Mouse (Mus musculus): ENCODE data around the gene Keap1. TPM values are rescaled to one million over a fixed set of nuclear protein-coding genes. Genes with fewer than 3 reads are reported as not detected.

Keap1 gene
- 37.3 TPM for total RNA-seq (2023)

GRCm38 (mm10) chr9:21238733-21239464 lies at the start of gene Keap1:
Keap1 (minus strand) TSS chr9:21239361.

GRCm38 (mm10) chr9:21287571-21288402 lies 48.6 kb upstream of the Keap1 start, which contains the start of gene Kri1:
Kri1 (minus strand) TSS chr9:21287969.

DNA sequence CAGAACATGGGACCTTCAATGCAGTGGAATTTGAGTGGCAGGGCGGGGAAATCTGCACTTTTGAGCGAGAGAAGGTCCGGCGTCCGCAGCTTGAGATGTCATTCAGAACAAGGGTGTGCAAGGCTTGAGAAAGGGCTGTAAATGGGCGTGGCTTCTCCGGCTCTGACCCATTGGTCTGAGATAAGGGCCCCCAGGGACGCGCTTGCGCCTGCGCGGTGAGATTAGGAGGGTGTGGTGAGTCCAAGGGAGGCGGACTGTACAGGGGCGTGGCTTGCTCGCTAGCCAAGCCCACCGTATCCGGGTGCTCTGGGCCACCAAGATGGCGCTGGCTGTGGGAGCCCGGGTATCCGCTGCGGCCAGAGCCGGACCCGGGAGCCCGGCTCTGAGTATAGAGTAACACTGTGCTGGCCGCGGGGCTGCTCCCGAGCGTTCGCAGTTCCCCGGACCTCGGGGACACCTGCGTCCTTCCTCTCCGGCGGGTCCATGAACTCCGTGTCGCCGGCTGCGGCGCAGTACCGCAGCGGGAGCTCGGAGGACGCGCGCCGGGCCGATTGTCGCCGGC lies 25.9 kb upstream of the Keap1 start, which contains the start of gene Atg4d:
Atg4d (plus strand) TSS at position 294 of the 562 bp plus-strand sequence.

DNA sequence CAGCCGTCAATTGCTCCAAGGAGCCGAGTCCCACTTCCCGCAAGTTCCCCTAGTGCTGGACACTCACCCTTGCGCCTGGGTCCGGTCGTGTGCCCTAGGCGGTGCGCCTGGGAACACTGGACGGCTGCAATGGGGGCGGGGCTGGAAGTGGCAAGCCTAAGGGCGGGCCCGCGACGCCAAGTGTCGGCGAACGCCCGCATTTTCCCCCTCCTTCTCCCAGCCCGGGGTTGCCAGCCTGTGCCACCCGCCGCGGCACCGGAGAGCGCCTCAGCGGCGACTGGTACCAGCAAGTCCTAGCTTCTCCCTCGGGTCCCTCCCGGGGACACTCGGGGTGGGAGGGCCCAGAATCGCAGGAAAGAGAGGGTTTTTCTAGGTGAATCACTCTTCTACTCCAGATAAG lies 9.2 kb upstream of the Keap1 start, which contains the start of gene S1pr5:
S1pr5 (minus strand) TSS at position 118 of the 400 bp plus-strand sequence.

Other genes starting within 250 kb of the Keap1 start
- 53.2 TPM for gene Mrpl4, start 236.6 kb downstream of the Keap1 start, total RNA-seq (2023)
- gene Icam1, start 223.4 kb downstream of the Keap1 start, total RNA-seq (2023): 19.5 TPM
- not detected for gene Icam4, start 210.0 kb downstream of the Keap1 start, total RNA-seq (2023)
- gene Icam5, start 207.3 kb downstream of the Keap1 start, total RNA-seq (2023): 0.18 TPM
- gene Zglp1, start 172.3 kb downstream of the Keap1 start, total RNA-seq (2023): not detected
- 0.83 TPM for gene Gm49373, start 166.3 kb downstream of the Keap1 start, total RNA-seq (2023)
- 27.6 TPM for gene Fdx1l, start 165.7 kb downstream of the Keap1 start, total RNA-seq (2023)
- gene Gm38431, start 147.4 kb downstream of the Keap1 start, total RNA-seq (2023): 9.4 TPM
- 112 TPM for gene Raver1, start 147.4 kb downstream of the Keap1 start, total RNA-seq (2023)
- gene Tyk2, start 108.1 kb downstream of the Keap1 start, total RNA-seq (2023): 50.3 TPM
- gene Cdc37, start 89.4 kb downstream of the Keap1 start, total RNA-seq (2023): 131 TPM
- 1.6 TPM for gene Pde4a, start 73.6 kb downstream of the Keap1 start, total RNA-seq (2023)
- gene S1pr5, start 9.1 kb upstream of the Keap1 start, total RNA-seq (2023): 0.44 TPM
- gene Atg4d, start 25.9 kb upstream of the Keap1 start, total RNA-seq (2023): 51.6 TPM
- gene Kri1, start 48.6 kb upstream of the Keap1 start, total RNA-seq (2023): 172 TPM
- 47.6 TPM for gene Cdkn2d, start 52.0 kb upstream of the Keap1 start, total RNA-seq (2023)
- gene Ap1m2, start 73.0 kb upstream of the Keap1 start, total RNA-seq (2023): 4.0 TPM
- gene Slc44a2, start 81.3 kb upstream of the Keap1 start, total RNA-seq (2023): 379 TPM
- 116 TPM for gene Ilf3, start 128.5 kb upstream of the Keap1 start, total RNA-seq (2023)
- 84.4 TPM for gene Qtrt1, start 172.5 kb upstream of the Keap1 start, total RNA-seq (2023)
- gene Dnm2, start 185.5 kb upstream of the Keap1 start, total RNA-seq (2023): 346 TPM